Mouse (Mus musculus): ENCODE measurements around the gene RPS10-NUDT3.
"Not testable (repeated sequence)": the region's sequence is repeated elsewhere in the genome, so short reads cannot be mapped to it uniquely, and the experiment has no call there.

Gene RPS10-NUDT3

DNA sequence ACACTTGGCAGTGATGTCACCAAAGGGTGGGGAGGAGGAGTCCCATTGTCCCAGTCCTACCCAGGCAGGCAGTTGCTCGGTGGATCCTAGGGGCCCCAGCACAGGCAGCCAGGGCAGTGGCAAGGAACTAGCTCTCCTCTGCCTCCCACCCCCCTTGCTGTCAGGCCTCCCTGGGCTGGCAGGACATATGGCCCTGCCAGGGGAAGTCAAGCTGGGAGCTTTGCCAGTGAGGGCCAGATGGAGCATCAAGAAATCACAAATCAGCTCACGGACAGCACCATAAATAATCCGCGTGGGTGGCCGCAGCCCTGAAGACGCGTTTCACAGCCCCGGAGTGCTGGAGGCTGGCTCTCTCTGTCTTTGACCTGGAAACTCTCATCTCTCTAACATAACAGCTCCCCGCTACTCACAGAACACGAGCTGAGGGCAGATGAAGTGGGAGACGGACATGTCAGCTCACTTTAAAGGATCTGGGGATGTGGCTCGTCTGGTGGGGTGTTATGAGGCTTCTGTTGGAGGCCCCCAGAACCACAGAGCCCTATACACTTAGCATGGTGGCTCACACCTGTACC is 7.6 kb upstream of the RPS10-NUDT3 start:
- DNase-seq (ENCODE audit: low read depth) = no peak

DNA sequence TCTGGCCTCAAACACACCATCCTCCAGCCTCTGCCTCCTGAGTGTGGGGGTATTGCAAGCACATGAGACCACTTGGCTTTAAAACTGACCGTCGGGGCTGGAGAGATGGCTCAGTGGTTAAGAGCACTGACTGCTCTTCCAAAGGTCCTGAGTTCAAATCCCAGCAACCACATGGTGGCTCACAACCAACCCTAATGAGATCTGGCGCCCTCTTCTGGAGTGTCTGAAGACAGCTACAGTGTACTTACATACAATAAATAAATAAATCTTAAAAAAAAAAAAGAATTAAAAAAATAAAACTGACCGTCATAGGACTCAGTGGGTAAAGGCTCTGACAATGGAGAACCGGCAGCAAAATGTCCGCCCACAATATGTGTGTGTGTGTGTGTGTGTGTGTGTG is 4.8 kb upstream of the RPS10-NUDT3 start:
- DNase-seq (ENCODE audit: low read depth) = not testable (repeated sequence)

DNA sequence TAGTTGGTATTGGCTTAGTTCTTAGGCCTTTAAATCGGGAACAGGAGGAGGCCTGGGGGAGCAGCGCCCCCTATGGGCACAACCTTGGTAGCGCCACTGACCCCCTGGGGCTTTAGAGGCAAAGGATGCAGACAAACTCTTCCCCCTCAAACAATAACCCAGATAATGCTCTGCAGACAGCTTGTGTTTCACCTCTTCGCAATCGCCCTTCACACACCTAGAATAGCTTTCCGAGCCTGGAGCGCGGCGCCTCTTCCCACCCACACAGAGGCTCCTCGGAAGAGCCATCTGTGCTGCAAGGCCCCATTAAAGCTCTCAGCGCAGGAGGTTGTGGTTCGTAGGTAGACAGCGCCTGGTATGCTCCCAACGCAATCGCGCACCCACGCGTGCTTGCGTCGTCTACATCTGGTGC is 3.9 kb upstream of the RPS10-NUDT3 start:
- peak; percentile 49 for DNase-seq (ENCODE audit: low read depth)

DNA sequence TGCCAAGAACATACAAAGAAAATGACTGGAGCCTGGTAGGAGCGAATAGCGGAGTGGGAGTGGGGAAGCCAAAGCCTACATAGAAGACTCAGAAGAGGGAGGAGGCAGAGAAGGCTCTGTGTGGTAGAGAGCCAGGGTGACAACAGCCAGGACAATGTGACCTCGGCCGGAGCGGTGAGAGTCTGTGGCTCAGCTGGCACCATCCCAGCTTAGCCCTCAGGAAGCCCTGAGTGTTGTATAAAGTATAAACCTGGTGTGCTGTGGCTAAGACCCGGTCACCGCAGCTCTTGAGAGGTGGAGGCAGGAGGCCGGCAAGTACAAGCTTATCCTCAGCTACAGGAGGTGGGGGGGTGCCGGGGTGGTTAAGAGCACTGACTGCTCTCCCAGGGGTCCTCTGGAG is 2.3 kb upstream of the RPS10-NUDT3 start:
- DNase-seq (ENCODE audit: low read depth) = no peak

DNA sequence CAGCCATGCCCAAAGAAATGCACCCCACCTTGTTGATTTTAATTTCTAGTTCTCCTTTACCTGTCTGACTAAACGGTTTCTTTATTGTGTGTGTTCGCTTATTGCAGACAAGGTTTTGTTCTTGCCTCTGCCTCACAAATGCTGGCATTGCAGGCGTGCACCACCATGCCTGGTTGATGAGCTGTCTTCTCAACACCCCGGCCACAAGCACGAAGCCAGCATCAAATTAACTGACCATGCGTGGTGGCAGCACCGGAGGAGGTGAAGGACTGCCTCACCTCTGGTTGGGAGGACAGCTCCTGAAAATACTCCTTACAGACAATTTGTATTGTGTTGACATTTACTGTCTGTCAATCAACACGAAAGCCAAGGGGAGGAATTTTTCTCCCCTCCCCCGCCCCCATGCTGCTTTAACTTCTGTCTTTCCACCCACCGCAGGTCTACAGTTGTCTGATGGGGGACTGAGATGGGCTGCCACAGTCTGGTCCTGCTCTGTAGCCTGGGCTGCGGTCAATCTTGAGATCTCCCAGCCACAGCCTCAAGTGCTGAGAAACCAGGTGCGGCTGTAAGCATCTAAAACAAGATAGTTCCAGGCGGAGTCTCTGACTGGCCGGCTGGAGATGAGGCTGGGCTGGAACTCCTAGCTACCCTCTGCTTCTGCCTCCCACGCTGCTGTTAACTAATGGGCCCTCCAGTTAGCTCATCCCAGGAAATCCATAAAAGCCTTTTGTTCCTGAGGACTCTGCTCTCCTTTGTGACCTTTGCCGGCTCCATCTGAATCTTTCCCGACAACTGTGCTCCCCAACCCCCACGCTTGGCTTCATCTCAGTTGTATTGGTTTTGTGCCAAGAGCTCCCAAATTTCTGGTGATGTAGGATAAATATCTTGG is 1.4 kb upstream of the RPS10-NUDT3 start, which contains the start of gene Rps10:
Rps10 (minus strand) TSS at position 538 of the 889 bp plus-strand sequence.
- no peak for DNase-seq (ENCODE audit: low read depth)

DNA sequence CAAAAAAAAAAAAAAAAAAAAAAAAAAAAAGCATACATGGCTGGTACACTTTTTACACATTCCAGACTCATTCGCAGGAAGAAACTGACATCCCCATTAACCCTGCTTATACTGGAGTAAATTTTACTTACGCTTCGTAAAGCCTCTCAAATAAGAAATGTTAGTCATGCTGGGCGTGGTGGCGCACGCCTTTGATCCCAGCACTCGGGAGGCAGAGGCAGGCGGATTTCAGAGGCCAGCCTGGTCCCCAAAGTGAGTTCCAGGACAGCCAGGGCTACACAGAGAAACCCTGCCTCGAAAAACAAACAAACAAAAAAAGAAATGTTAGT is 517 bp upstream of the RPS10-NUDT3 start:
- not testable (repeated sequence) for DNase-seq (ENCODE audit: low read depth)

DNA sequence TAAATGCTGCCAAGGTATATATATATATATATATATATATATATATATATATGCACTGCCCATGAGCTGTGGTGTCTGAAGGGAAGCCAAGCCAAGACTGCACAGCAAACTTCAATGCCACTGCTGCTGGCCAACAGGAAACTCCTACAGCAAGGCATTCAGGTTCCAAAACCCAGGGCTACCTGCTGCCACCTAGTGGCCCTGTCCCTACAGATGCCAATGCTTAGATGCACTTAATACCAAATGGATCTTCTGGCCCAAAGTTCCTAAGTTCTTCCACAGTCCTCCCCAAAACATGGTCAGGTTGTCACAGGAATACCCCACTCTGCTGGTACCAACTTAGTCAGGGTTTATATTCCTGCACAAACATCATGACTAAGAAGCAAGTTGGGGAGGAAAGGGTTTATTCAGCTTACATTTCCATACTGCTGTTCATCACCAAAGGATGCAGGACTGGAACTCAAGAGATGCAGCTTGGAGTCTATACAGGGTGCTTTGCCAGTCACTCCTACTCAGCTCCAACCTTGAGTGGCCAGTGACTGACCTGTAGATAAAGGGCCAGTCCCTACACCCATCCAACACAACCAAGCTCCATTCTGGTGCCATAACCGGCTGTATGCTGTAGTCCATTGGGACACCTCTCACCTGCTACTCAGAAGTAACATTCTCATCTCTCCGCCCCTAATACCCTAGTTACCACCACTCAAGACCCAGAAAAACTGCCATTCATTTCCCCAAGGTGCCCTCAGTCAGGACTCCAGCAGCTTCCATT is 5.6 kb downstream of the RPS10-NUDT3 start:
- DNase-seq (ENCODE audit: low read depth) = peak; percentile 88

DNA sequence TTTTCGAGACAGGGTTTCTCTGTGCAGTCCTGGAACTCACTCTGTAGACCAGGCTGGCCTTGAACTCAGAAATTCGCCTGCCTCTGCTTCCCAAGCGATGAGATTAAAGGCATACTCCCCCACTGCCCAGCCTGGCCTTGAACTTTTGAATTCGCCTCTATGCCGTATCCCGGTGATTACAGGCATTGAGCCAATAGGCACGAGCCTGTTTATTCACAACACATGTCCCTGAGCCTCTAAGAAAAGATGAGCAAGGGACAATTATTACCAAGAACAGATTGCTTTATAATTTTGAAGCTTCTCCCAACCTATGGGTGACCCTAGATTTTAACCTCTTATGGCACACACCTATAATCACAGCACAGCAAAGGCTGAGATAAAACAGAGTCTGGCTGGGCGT is 6.6 kb downstream of the RPS10-NUDT3 start:
- no peak for DNase-seq (ENCODE audit: low read depth)

DNA sequence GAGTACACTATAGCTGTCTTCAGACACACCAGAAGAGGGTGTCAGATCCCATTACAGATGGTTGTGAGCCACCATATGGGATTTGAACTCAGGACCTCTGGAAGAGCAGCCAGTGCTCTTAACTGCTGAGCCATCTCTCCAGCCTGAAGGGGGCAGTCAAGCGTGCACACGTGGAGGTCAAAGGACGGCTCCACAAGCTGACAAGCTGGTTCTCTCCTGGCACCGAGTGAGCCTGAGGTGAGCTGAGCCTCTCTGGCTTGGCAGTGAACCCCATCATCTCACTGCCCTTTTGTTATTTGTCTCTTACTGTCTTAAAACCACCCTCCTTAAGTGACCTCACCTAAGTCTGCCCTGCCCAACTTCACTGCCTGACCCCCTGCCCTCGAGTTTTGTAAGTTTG is 7.6 kb downstream of the RPS10-NUDT3 start:
- DNase-seq (ENCODE audit: low read depth) = peak; percentile 52

DNA sequence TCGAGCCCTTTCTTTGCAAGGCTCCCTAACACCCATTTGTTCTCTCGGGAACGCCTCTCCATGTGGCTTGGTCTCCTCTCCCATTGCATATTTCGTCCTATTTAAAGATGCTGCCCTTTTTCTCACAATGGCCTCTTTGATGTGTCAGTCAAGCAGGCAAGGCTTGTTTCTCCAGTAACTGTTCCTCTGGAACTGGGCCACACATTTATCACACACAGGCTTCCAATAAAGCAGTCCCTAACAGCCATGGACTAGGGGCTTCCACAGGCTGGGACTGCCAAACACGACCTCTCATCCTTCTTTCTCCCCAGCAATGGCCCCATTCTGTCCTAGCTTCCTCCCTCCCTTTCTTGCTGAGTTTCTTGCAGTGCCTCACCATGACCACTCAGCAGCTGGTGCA is 8.3 kb downstream of the RPS10-NUDT3 start:
- DNase-seq (ENCODE audit: low read depth) = no peak

DNA sequence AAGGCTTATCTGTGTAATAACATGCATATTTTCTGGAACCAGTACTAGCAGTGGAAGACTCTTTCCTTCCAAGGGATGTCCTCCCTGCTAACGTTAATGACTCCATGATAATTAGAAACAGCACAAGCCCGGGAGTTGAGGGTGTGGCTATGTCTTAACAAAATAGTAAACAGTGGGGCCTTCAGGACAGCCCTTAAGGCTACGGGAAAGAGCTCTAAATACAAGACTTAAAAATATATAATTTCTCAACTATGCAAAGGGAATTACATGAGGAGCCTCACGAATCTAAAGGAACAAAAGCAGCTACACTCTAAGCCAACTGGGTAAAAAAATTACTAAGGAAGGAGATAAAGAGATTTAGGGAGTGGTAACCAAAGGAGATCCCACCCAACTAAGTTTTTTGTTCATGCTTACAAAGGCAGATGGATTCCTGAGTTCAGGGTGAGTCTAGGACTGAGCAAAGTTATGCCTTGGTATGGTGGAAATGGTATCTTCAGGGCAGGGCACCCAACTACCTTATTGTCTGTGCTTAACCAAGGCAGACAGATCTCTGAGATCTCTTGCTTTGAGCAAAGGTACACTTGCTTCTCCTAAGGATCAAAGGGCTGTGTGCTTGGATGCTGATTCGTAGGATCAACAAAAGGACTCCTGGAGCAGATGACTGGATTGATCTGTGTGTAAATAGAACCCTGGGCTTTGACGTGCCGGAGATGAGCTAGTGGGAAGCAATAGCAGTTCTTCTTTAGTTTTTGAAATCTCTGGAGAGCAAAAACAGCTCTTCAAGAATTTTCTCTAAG is 9.4 kb downstream of the RPS10-NUDT3 start:
- DNase-seq (ENCODE audit: low read depth) = no peak

DNA sequence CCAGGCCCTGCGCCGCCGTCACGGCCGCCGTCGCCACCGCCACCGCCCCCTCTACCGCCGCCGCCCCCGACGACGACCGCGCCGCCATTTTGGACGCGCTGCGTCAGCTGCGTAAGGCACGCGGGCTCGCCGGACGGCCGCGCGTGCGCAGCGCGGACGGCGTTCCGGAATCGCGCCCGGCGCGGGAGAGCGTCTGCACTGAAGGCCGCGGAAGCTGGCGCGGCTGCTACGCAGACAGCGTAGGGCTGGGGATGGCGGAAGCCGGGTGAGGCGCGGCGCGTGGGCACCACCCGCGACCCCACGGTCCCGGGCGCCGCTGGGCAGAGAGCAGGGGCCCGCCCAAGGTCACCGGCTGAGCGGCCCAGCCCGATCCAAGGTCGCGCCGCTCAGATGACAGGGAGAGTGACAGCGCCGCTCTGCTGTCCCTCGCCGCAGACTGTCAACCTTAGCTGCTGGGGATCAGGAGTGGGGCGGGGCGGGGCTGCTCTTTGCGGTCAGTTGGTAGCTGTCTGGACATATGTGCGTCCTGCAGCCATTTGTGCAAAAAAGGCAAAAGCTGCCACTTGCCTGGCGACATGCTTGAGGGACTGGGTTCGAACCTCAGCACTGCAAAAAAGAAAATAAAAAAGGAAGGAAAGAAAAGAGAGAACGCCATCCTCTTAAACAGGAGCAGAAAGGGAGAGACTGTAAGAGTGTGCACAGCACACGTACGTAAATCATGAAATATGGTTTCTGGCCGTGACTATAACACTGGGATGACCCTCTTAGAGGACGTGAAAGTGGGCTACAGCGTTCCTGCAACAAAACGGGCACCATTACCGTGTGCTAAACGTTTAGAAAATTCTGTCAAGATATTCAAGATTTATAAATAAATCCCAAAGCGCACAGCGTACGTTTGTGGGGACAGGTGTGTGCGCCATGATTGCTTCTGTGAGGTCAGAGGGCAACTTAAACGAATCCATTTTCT is 11.4 kb downstream of the RPS10-NUDT3 start, which contains the start of gene Nudt3:
Nudt3 (minus strand) TSS at position 136 of the 967 bp plus-strand sequence.
- DNase-seq (ENCODE audit: low read depth) = peak; percentile 95

DNA sequence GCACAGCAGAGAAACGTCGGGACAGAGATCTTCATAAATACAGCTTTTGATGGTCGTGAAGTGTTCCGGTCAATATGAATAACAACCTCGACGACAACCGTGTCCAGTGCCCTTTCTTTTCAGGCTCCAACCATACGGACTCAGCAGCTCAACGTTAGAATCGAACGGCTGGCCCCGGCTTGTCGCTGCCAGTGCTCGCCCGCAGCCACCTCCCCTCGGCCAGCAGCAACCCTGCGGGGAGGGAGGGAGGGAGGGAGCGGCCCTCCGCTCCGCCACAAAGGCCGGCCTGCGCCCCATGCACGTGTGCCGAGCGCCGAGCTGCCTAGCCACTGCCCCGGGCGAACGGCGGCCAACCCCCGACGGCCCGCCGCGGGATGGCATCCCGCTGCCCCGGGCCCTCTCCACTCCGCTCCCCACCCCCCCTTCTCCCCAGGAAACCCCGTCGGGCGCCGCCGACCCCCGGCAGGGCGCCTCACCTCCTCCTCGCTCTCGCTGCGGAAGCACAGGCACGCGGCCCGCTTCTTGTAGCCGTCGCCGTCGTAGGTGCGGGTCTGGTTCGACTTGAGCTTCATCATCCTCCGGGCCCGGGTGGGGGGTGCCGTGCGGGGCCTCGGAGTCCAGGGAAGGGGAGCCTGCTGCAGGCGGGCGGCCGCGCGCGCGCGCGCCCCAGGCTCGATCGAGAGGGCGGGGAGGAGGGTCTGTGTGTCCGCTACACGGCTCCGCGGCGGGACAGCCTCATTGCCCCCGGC is 12.2 kb downstream of the RPS10-NUDT3 start:
- DNase-seq (ENCODE audit: low read depth) = peak; percentile 67

DNA sequence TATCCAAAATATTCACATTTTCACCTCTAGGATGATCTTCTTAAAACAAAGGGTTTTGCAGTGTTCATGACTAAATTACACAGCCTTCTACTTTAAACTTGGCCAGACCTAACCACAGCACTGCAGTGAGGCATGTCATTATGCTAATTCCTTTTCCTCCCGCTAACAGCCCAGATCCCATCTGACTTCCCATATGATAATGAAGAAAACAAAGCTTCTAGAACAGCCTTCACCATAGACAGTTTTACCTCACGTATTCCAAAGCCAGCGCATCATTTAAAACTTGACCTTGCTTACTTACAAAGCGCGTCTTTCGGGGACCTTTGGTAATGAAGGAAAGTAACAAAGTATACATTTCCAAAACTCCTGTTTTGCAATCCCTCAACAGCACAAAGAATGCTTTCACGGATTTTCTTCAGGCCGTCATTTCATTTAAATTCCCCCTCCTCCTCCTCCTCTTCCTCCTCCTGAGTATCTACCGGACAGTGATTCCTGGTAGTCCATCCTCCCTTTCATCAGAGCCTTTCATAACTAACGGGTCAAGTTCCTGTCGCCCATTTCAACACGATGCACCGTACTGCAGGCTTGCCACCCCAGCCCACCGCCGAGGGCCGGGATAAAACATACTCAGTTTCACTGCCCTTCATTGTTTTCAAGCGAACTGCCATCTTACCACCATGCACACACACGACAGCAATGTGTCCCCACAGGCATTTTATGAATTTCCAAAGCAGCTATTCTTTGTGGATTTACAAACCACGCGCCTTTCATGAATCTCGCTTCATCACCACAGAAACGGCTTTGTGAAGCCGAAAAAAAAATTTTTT is 13.1 kb downstream of the RPS10-NUDT3 start:
- DNase-seq (ENCODE audit: low read depth) = peak; percentile 52

DNA sequence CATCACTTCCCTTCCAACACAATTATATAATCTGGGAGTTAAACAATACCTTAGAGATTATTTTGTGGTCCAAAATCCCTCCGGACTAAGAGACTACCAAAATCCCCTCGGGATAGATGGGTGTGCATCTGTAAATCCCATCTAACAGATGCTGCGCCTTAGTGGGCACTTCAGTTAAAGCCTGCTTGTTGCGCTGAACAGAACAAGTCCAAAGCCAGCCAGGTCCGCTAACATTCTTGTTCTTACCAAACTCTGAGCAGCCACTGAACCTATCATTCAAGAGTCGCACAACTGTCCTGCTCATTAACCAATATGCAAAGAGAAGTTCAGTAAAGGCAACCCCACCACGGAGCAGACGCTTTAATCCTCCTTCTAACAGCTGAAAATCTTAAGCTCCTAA is 13.9 kb downstream of the RPS10-NUDT3 start:
- DNase-seq (ENCODE audit: low read depth) = no peak

DNA sequence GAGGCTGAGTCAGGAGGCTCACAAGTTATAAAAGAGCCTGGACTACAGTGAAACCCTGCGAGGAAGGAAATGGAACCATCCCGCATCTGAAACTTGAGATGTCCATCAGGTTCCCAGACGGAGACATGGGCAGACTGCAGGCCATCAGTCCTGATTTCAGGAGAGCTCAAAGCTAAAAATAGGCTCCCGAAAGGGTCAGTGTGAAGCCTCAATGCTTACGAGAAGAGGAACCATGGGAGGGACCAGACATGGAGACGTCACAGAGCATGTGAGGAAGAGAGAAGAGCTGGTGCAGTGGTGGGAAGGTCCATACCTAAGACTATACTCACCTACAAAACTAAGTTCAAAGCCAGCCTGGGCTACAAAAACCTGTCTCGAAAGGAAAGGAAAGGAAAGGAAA is 19.6 kb downstream of the RPS10-NUDT3 start:
- no peak for DNase-seq (ENCODE audit: low read depth)

DNA sequence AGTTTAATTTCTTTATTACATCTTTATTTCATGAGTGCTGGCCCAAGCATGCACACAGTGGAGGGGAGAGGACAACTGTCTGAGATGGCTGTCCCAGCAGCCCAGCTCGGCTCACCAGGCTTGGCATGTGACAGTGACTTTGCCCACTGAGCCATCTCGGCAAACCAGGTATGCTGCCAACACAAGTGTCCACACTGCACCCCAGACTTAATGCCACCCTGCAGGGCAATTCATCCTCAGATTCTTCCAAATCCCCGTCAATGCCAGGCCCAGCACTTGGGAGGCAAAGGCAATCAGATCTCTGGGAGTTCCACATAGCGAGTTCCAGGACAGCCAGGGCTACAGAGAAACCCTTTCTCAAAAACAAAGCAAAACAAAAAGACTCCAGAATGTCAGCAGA is 22.0 kb downstream of the RPS10-NUDT3 start:
- no peak for DNase-seq (ENCODE audit: low read depth)

DNA sequence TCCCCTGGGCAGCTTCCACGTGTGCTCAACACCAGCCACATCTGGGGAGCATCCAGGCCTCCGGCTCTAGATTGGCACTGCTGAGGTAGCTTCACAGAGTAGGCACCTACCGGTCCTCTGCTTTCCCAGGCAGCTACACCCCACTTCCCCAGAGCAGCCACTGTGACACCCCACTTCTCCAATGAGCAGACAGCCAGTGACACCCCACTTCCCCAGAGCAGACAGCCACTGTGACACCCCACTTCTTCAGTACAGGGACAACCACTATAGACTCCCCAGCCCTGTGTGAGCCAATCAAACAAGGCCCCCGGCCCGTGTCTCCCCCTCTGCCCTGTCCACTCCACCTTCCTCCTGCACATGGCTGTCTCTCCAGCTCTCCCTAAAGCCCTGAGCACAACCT is 23.0 kb downstream of the RPS10-NUDT3 start:
- DNase-seq (ENCODE audit: low read depth) = no peak

DNA sequence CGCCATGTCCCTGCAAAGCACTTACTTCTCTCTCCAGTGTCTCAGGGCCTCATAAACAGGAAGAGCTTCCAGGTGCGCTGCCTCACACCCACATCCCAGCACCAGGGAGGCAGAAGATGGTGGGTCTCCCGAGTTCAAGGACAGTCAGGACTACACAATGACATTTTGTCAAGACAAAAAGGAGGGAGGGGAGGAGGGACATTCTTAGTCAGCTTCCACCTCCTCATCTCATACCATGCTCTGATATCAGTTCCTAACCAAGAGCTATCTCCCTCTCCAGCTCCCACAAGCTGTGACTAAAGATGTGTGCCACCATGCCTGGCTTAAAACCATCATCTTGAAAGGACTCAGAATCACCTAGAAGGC is 23.5 kb downstream of the RPS10-NUDT3 start:
- no peak for DNase-seq (ENCODE audit: low read depth)
